Mouse (Mus musculus): ENCODE results near the gene Eva1c.

DNA sequence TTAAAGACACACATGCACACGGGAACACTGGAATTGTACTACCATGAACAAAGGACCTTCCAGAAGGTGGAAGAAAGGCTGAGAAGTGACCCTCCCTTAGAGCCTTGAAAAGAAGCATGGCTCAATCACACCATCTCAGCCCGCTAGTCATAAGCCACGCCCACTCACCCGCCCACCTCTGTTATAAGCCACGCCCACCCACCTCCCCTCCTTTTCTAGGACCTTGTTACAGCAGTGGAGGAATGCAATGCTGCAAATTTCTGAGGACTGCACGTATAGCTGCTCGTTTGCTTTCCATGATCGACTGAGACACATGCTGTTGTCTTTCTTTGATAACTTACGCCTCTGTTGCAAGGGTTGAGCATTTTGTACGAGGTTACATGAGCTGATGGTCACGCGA lies 22.7 kb downstream of the Eva1c start:
- TF ChIP-seq POLR2A (IDR thresholded peaks at IDR 0.05; ENCODE audit: borderline replicate concordance, extremely low read depth, insufficient read depth, insufficient read length, poor library complexity, severe bottlenecking) (no peak), CTCF (IDR thresholded peaks at IDR 0.05; ENCODE audit: borderline replicate concordance, extremely low read depth, insufficient read depth, insufficient read length) (no peak)

Measured in brain, embryonic 14.5 days (tissue).